Mouse (Mus musculus): ENCODE data around the gene Abhd11.
"Not testable (repeated sequence)": the region's sequence is repeated elsewhere in the genome, so short reads cannot be mapped to it uniquely, and the experiment has no call there.

The Abhd11 gene

GRCm38 (mm10) chr5:135023344-135024173 is 14.6 kb downstream of the Abhd11 start, which contains the start of gene Stx1a:
Stx1a (plus strand) TSS chr5:135023482.
- DNase-seq (ENCODE audit: low read depth, low spot score): peak; percentile 90

GRCm38 (mm10) chr5:135024665-135025224 is 15.8 kb downstream of the Abhd11 start:
- DNase-seq (ENCODE audit: low read depth, low spot score): no peak

DNA sequence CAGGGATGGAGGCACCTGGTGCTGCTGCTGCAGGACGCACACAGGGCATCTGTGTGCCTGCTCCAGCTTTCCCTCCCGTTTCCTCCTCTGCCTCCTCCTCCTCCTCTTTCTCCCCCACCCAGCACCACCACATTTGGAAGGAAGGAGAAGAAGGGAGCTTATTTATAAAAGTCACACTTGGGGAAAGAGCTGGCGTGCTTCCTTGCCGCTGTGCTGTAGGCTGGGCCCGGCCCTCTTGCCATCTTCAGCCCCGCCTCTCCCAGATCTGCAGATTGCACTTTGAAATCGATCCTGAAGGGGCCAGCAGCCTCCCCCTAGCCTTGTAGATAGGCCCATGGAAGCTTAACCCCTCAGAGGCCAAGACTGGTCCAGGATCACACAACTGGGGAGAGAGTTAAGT is 16.9 kb downstream of the Abhd11 start:
- DNase-seq (ENCODE audit: low read depth, low spot score): no peak

GRCm38 (mm10) chr5:135029007-135029854 is 20.3 kb downstream of the Abhd11 start:
- DNase-seq (ENCODE audit: low read depth, low spot score): no peak

DNA sequence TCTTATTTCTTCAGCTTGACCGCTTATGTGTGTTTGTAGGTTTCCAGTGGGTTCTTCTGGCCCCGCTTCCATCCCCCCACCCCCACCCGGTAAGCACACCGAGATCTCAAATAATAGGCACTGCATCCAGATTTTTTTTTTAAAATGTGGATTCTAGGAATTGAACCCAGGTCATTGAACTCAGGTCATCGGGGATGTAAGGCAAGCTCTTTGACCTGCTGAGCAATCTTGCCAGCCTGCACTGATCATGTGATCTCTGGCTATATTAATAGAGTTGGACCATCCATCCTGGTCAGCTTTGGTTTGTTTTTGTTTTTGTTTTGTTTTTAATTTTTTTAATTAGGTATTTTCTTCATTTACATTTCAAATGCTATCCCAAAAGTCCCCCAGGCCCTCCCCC is 23.6 kb downstream of the Abhd11 start:
- DNase-seq (ENCODE audit: low read depth, low spot score): no peak

DNA sequence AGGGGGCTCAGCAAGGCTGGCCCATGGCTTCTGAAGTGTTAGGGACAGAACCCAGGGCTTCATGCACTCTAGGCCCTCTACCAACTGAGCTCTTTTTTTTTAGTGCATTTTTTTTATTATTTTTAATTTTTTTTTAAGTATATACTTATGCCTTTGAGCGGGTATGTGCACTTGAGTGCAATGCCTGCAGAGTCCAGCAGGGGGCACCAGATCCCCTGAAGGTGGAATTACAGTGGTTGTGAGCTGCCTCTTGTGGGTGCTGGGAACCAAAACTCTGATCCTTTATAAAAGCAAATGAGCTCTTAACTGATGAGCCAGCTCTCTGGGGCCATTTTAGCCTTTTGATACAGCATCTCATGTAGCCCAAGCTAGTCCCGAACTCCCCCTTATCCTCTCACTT is 25.6 kb downstream of the Abhd11 start:
- no peak for DNase-seq (ENCODE audit: low read depth, low spot score)

DNA sequence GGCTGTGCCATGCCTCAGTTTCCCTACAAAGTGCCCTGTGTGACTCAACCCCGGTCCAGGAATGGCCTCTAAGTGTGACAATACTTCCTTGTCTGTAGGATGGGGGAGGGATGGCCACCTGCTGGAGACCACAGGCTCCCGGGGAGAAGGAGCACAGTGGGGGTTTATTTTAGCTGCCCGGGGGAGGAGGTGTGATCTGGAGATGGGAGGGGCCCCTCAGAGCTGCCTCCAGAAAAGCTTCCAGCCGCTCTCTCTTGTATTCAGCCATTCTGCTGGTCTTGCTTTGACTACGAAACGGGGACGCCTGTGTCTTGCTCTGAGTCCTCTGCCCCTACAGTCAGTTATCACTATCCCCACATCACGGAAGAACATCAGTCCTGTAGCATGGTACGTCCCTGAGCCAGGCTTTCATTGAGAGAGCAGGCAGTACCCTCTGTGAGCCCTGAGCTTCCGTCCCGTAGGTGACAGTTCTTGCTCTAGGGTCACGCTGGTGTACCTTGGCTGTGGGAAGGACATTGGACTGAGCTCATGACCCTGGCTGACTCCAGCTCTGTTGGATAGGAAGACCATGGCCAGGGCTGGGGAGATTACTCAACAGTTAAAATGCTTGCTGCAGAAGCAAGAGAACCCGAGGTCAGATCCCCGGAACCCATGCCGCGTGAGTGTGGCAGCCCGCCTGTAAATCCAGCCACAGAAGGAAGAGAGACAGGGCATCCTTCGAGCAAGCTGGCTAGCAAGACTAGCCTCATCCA is 26.8 kb downstream of the Abhd11 start:
- no peak for DNase-seq (ENCODE audit: low read depth, low spot score)

GRCm38 (mm10) chr5:135037946-135038345 is 29.0 kb downstream of the Abhd11 start:
- no peak for DNase-seq (ENCODE audit: low read depth, low spot score)

GRCm38 (mm10) chr5:135039541-135039940 is 30.6 kb downstream of the Abhd11 start:
- no peak for DNase-seq (ENCODE audit: low read depth, low spot score)

DNA sequence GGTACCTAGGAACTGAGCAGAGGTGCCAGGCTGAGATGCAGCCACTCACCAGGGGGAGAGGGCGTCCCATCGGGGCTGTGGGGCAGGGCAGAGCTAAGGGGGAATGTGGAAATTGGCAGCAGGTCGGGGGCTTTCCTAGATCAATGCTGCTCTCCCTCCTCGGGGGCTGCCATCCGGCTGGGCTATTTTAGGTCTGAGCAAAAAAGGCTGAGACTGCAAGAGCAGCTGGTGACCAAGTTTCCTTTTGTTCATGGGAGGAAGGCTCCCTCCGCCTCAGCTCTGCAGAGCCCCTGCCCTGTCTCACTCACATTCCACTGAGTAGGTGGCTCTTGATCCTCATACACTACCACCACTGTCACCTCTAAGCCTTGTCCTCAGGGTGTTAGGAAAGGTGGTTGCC is 31.1 kb downstream of the Abhd11 start:
- no peak for DNase-seq (ENCODE audit: low read depth, low spot score)

GRCm38 (mm10) chr5:135040777-135041176 is 31.8 kb downstream of the Abhd11 start:
- no peak for DNase-seq (ENCODE audit: low read depth, low spot score)

- no peak for DNase-seq (ENCODE audit: low read depth, low spot score)
Observed at GRCm38 (mm10) chr5:135042105-135042788, 33.3 kb downstream of the Abhd11 start.

GRCm38 (mm10) chr5:135044575-135044974 is 35.6 kb downstream of the Abhd11 start:
- no peak for DNase-seq (ENCODE audit: low read depth, low spot score)

GRCm38 (mm10) chr5:135048539-135048938 is 39.6 kb downstream of the Abhd11 start:
- DNase-seq (ENCODE audit: low read depth, low spot score): no peak

DNA sequence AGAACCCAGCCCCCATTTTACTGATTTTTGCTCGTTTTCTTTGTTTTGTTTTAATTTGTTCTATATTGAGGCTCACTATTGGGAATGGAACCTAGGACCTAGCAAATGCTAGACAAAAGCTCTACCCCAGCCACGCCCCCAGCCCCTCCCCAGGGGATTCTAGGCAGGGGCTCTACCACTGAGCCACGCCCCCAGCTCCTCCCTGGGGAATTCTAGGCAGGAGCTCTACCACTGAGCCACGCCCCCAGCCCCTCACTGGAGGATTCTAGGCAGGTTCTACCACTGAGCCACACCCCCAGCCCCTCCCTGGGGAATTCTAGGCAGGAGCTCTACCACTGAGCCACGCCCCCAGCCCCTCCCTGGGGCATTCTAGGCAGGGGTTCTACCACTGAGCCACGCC is 40.3 kb downstream of the Abhd11 start:
- DNase-seq (ENCODE audit: low read depth, low spot score): not testable (repeated sequence)

GRCm38 (mm10) chr5:135053356-135053755 is 44.4 kb downstream of the Abhd11 start:
- no peak for DNase-seq (ENCODE audit: low read depth, low spot score)

All from forelimb bud, embryonic 11.5 days (tissue).